Mouse (Mus musculus): ENCODE measurements around the gene Mettl23.
A peak's percentile ranks its signal among the peaks of the same experiment; 100 is the strongest.

The Mettl23 gene

GRCm38 (mm10) chr11:116843261-116844233 is at the start of gene Mettl23, which contains the start of gene Jmjd6:
TSS of gene Mettl23 (plus strand) at chr11:116843278.
TSS of gene Jmjd6 (minus strand) at chr11:116843449.
- peak; percentile 96 for DNase-seq

DNA sequence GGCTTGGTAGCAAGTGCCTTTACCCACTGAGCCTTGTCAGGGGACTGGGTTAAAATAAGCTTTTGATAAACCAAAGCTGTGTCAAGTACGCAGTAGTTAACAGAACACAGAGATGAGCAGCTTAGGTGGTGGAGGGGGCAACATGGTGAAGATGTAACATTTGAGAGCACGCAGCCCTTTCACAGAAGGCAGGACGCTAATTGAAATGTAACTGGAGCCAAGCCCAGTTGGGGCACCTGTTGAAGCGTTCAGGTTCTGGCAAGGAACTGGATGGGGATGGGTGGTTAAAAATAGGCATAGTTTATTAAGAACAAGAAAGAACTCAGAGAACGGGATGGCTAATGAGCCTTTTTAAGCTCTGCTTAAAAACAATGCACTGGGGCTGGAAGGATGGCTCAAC is 43.7 kb upstream of the Mettl23 start:
- no peak for DNase-seq

- no peak for DNase-seq
Measured at GRCm38 (mm10) chr11:116801106-116801505, 42.0 kb upstream of the Mettl23 start.

GRCm38 (mm10) chr11:116802709-116803108 is 40.4 kb upstream of the Mettl23 start:
- no peak for DNase-seq

DNA sequence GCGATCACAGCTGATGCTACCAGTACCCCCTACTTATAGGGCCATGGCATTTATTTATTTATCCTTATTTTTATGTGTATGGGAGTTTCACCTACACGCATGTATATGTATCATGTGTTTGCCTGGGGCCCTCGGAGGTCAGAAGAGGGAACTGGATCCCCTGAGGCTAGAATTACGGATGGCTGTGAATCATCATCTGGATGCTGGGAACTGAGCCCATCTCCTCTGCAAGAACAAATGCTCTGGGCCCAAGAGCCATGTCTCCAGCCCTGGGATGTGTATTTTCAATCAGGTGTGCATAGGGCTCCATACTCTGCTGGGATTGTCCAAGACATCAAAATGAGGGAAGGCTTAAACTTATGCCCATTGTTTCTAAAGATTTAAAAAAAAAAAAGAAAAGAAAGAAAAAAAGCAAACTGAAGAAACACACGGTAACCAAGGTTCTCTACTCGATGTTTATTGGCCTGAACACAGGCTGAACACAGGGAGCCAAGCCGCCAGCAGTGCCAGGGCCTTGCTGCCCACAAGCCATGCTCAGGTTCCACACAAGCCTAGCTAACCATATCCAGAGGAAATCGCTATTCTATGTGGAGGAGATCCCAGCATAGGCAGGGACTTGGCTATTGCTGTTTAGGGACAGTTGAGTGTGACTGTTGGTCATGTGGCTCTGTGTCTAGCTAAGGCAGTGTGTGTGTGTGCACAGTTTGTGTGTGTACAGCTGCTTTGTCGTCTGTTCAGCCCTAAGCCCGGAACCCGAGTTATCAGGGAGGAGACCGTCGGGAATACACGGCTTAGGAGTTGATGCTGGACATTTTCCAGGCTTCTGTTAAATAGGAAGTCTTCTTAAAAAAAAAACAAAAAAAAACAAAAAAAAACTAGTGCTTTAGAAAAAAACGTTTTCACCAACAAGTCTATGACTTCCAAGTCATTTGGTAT is 36.7 kb upstream of the Mettl23 start:
- no peak for DNase-seq

- no peak for DNase-seq
Measured at GRCm38 (mm10) chr11:116807116-116807515, 36.0 kb upstream of the Mettl23 start.

- DNase-seq: no peak
Measured at GRCm38 (mm10) chr11:116807526-116807925, 35.6 kb upstream of the Mettl23 start.

- DNase-seq: peak; percentile 83
Measured at GRCm38 (mm10) chr11:116807938-116808606, 35.0 kb upstream of the Mettl23 start.

- DNase-seq: no peak
Measured at GRCm38 (mm10) chr11:116808811-116809395, 34.2 kb upstream of the Mettl23 start.

DNA sequence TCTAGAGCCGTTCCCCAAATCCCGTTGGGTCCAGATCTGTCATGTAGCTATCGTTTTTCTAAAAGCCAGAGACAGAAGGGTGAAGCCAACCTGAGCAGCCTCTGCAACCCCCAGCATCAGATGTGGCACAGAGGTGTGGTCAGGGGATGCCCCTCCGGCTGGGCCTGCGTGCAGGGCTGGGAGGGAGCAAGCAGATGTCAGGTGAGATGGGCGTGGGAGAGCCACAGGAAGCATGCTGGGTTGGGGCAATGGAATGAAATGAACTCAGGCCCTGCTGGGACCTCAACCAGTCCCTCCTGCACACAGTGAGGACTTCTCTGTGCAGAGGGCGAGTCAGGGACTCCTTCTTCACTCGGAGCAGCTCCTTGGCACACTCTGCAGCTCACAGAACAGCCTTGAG is 33.6 kb upstream of the Mettl23 start:
- no peak for DNase-seq

GRCm38 (mm10) chr11:116810528-116810927 is 32.5 kb upstream of the Mettl23 start:
- DNase-seq: no peak

GRCm38 (mm10) chr11:116810983-116811901 is 31.8 kb upstream of the Mettl23 start:
- DNase-seq: peak; percentile 55

GRCm38 (mm10) chr11:116812793-116813529 is 30.1 kb upstream of the Mettl23 start:
- DNase-seq: no peak

- DNase-seq: no peak
Measured at GRCm38 (mm10) chr11:116813610-116814009, 29.5 kb upstream of the Mettl23 start.

GRCm38 (mm10) chr11:116814076-116814883 is 28.8 kb upstream of the Mettl23 start:
- no peak for DNase-seq

DNA sequence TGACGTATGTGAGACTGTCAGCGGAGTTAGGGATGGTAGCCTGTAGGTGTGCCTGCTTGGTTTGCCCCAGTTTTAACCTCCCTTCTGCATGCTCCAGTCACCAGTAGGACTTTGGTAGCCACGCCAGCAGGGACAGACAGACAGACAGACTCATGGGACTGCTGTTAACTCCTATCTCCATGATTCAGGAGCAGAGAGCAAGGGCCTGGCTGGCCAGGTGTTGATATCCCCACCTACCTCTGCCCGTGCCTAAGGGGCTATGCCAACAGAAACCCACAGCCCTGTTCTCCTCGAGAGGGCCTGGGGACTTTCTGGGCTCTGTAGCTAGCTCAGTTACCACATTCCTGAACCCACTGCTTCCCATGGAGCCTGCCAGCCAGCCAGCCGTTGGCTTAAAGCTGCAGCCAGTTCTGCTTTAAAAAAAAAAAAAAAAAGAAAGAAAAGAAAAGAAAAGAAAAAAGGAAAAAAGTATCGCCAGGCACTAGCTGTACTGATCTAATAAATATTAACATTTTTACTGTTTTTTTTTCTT is 28.1 kb upstream of the Mettl23 start:
- no peak for DNase-seq

- DNase-seq: no peak
Measured at GRCm38 (mm10) chr11:116816769-116817168, 26.3 kb upstream of the Mettl23 start.

- no peak for DNase-seq
Measured at GRCm38 (mm10) chr11:116817567-116817966, 25.5 kb upstream of the Mettl23 start.

DNA sequence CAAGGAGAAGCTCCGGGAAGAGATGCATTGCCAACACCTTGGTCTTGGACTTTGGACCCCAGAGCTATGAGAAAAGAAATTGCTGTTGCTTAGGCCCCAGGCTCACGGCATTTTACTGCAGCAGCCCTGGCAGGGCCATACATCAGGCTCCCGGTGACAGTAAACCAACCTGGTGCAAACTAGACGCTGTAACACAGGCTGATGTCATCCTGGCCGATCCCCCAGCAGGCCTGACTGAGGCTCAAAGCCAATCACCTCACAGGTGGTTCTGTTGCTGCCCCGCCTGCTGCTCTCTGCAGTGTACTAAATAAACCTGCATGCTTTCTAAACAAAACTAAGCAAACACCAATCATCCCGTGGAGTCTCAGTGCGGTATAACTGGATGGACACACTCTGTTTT is 24.4 kb upstream of the Mettl23 start:
- no peak for DNase-seq
